ENCODE assay signal across 9 mouse cellular contexts in the genomic region with DNA sequence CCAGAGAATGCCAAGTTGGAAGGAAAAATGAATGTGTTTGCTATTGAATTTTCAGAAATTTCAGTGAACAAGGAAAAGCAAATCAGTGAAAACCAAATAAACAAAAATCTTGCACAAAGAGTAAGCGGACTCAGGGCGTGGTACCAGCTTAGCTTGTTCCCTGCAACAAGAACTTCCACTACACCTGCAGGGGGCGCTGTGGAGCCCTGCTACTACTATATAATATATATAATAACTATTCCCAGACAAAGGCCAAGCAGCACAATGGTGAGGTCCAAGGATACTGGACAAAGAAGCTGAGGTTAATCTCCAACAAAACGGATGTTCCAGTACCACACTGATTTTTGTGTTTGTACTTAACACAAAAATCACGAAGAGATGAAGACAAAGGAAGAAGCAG. TPM values are rescaled to one million over a fixed set of nuclear protein-coding genes. Genes with fewer than 3 reads are reported as not detected.
DNase-seq lines count a peak whose midpoint lies in the region; ATAC-seq and TF ChIP-seq lines count a peak whose summit lies in the region.
"Had no signal": no experiment of that assay in that cellular context is flagged by ENCODE, and none has a peak within 500 bp of the region (broad histone marks: within the 10 kb centered on the region; RNA-seq: fewer than 3 reads in every experiment).

No protein-coding gene starts in this region.

- no peak for TF ChIP-seq CTCF in thymus, adult 2 months (IDR thresholded peaks at IDR 0.05; ENCODE audit: borderline replicate concordance, control insufficient read depth, extremely low read depth, insufficient read depth, low read length, poor library complexity)

- no peak overlapping the region for H3K4me2 ChIP-seq in midbrain, embryonic 14.5 days (ENCODE audit: low read length)
- no peak overlapping the region for H3K4me2 ChIP-seq in midbrain, embryonic 13.5 days (replicated peaks)
- H3K4me2 ChIP-seq in hindbrain, embryonic 13.5 days, result no peak overlapping the region
- H3K4me2 ChIP-seq: hindbrain, embryonic 15.5 days had no signal

- 0 out of 2 replicates have a peak, but pooled peaks cover under 1% of the 10 kb centered on the region for H3K4me1 ChIP-seq in midbrain, embryonic 14.5 days (ENCODE audit: control insufficient read depth, insufficient read depth, low read length)
- peaks cover 5% of the 10 kb centered on the region; the same call in 1 of the 2 replicates for H3K4me1 ChIP-seq in midbrain, embryonic 13.5 days (replicated peaks)
- peaks cover 8% of the 10 kb centered on the region for H3K4me1 ChIP-seq in hindbrain, embryonic 13.5 days (replicated peaks)
- H3K4me1 ChIP-seq in thymus, adult 2 months (replicated peaks; ENCODE audit: control insufficient read depth, insufficient read depth, low read length), result peaks cover 20% of the 10 kb centered on the region
- H3K4me1 ChIP-seq: hindbrain, embryonic 15.5 days had no signal

- 62% methylated on average over 5 of the region's 5 CpGs for WGBS in midbrain, embryonic 14.5 days
- WGBS in midbrain, embryonic 13.5 days, result 62% methylated on average over 5 of the region's 5 CpGs
- WGBS in hindbrain, embryonic 13.5 days, result 74% methylated on average over 5 of the region's 5 CpGs
- WGBS in thymus, adult 2 months, result 80% methylated on average over 5 of the region's 5 CpGs

- no peak overlapping the region for H3K27ac ChIP-seq in midbrain, embryonic 14.5 days (replicated peaks; ENCODE audit: low read depth, low read length)
- H3K27ac ChIP-seq in midbrain, embryonic 13.5 days, result no peak overlapping the region
- peak overlapping the region; percentile 70; the same call in 1 of the 2 replicates for H3K27ac ChIP-seq in hindbrain, embryonic 13.5 days
- H3K27ac ChIP-seq in thymus, adult 2 months (ENCODE audit: control insufficient read depth, insufficient read depth, low read length), result no peak overlapping the region
- H3K27ac ChIP-seq: hindbrain, embryonic 15.5 days had no signal

- no peak overlapping the region for H3K4me3 ChIP-seq in midbrain, embryonic 14.5 days (replicated peaks; ENCODE audit: low read depth, low read length)
- H3K4me3 ChIP-seq in midbrain, embryonic 13.5 days (replicated peaks), result no peak overlapping the region
- no peak overlapping the region for H3K4me3 ChIP-seq in hindbrain, embryonic 13.5 days
- H3K4me3 ChIP-seq in thymus, adult 2 months (ENCODE audit: control insufficient read depth, insufficient read depth, low read length), result no peak overlapping the region
- H3K4me3 ChIP-seq: hindbrain, embryonic 15.5 days had no signal

- no peak for TF ChIP-seq POLR2A in thymus, adult 2 months (IDR thresholded peaks at IDR 0.05; ENCODE audit: control insufficient read depth, extremely low read depth, insufficient read depth, low read length, poor library complexity)

- H3K27me3 ChIP-seq in midbrain, embryonic 14.5 days (ENCODE audit: control insufficient read depth, insufficient read depth, low read length), result no peaks in the 10 kb centered on the region
- no peaks in the 10 kb centered on the region for H3K27me3 ChIP-seq in midbrain, embryonic 13.5 days
- no peaks in the 10 kb centered on the region for H3K27me3 ChIP-seq in hindbrain, embryonic 13.5 days
- H3K27me3 ChIP-seq in thymus, adult 2 months (ENCODE audit: control insufficient read depth, insufficient read depth, low read length), result no peaks in the 10 kb centered on the region
- H3K27me3 ChIP-seq: hindbrain, embryonic 15.5 days had no signal

- no peak overlapping the region for H3K9ac ChIP-seq in midbrain, embryonic 14.5 days (replicated peaks; ENCODE audit: low read length)
- no peak overlapping the region for H3K9ac ChIP-seq in midbrain, embryonic 13.5 days (replicated peaks)
- H3K9ac ChIP-seq in hindbrain, embryonic 13.5 days, result 0 out of 2 replicates have a peak overlapping the region, but pooled peaks have one; percentile 1
- H3K9ac ChIP-seq: hindbrain, embryonic 15.5 days had no signal

- no peaks in the 10 kb centered on the region for H3K9me3 ChIP-seq in midbrain, embryonic 14.5 days (ENCODE audit: control insufficient read depth, low read length)
- H3K9me3 ChIP-seq in midbrain, embryonic 13.5 days, result no peaks in the 10 kb centered on the region
- H3K9me3 ChIP-seq in hindbrain, embryonic 13.5 days, result no peaks in the 10 kb centered on the region
- H3K9me3 ChIP-seq: hindbrain, embryonic 15.5 days had no signal

- no peak for ATAC-seq in cerebellum, adult (ENCODE audit: insufficient number of reproducible peaks, low FRiP score, low TSS enrichment)
- no peak for ATAC-seq in midbrain, embryonic 14.5 days (ENCODE audit: low FRiP score, low TSS enrichment)
- ATAC-seq in midbrain, embryonic 13.5 days, result no peak
- no peak for ATAC-seq in hindbrain, embryonic 13.5 days (ENCODE audit: low FRiP score)

- peak; percentile 60 to 73 for DNase-seq in cerebellum, adult 18-20 months
- DNase-seq in midbrain, embryonic 14.5 days, result peak; percentile 82
- DNase-seq in cerebellum, adult 9-10 months, result peak; percentile 74
- DNase-seq in lung, postnatal 25 days (ENCODE audit: low spot score), result peak; percentile 43
- peak; percentile 44 for DNase-seq in thymus, adult 2 months

- H3K36me3 ChIP-seq in midbrain, embryonic 14.5 days (ENCODE audit: control insufficient read depth, insufficient read depth, low read length), result peaks cover 60% of the 10 kb centered on the region
- peaks cover 81% of the 10 kb centered on the region for H3K36me3 ChIP-seq in midbrain, embryonic 13.5 days
- H3K36me3 ChIP-seq in hindbrain, embryonic 13.5 days, result peaks cover 72% of the 10 kb centered on the region
- H3K36me3 ChIP-seq in thymus, adult 2 months (ENCODE audit: control insufficient read depth, insufficient read depth, low read length), result peaks cover 26% of the 10 kb centered on the region

RNA-seq across cellular contexts. Expression of a gene that starts 53.1 kb away (rescaled TPM):
- polyA plus RNA-seq in midbrain, embryonic 14.5 days (2014; fragmentation: Nextera tagmentation; extraction: Ambion mirVana), result 56.8 and 59.1 TPM in 2 replicates
- 56.5 and 65.4 TPM in 2 replicates for polyA plus RNA-seq in midbrain, embryonic 13.5 days (2015; fragmentation: Nextera tagmentation; extraction: Ambion mirVana)
- polyA plus RNA-seq in hindbrain, embryonic 13.5 days (2015; fragmentation: Nextera tagmentation; extraction: Ambion mirVana), result 56.5 and 59.5 TPM in 2 replicates
- 110 and 148 TPM in 2 replicates for polyA plus RNA-seq in thymus, adult 2 months (2012; rRNA removed)
